Mouse (Mus musculus): ENCODE data around the gene Cdc45. TPM values are rescaled to one million over a fixed set of nuclear protein-coding genes. Genes with fewer than 3 reads are reported as not detected.

Cdc45 gene
- polyA plus RNA-seq, 1 experiment from 2014 or later: 48.7 TPM

- no peak overlapping the region for H3K9ac ChIP-seq
- H3K27me3 ChIP-seq: no peaks in the 10 kb centered on the region
- ATAC-seq: no peak
- H3K4me1 ChIP-seq: no peaks in the 10 kb centered on the region
- no peaks in the 10 kb centered on the region for H3K36me3 ChIP-seq (ENCODE audit: poor library complexity, severe bottlenecking)
- H3K9me3 ChIP-seq (replicated peaks): no peaks in the 10 kb centered on the region
- H3K4me3 ChIP-seq: no peak overlapping the region
- WGBS: 92% methylated on average over 4 of the region's 4 CpGs
- H3K4me2 ChIP-seq: no peak overlapping the region
- no peak overlapping the region for H3K27ac ChIP-seq
Measured at GRCm38 (mm10) chr16:18761734-18762133, 50.1 kb downstream of the Cdc45 start.

GRCm38 (mm10) chr16:18751885-18752499, 59.8 kb downstream of the Cdc45 start:
- Histone ChIP-seq H3K36me3 (ENCODE audit: poor library complexity, severe bottlenecking) (no peaks in the 10 kb centered on the region), H3K27ac (no peak overlapping the region), H3K27me3 (no peaks in the 10 kb centered on the region), H3K9ac (no peak overlapping the region), H3K9me3 (replicated peaks) (no peaks in the 10 kb centered on the region), H3K4me2 (no peak overlapping the region), H3K4me3 (no peak overlapping the region), H3K4me1 (no peaks in the 10 kb centered on the region)
- no peak for ATAC-seq
- WGBS: 79% methylated on average over 10 of the region's 10 CpGs

DNA sequence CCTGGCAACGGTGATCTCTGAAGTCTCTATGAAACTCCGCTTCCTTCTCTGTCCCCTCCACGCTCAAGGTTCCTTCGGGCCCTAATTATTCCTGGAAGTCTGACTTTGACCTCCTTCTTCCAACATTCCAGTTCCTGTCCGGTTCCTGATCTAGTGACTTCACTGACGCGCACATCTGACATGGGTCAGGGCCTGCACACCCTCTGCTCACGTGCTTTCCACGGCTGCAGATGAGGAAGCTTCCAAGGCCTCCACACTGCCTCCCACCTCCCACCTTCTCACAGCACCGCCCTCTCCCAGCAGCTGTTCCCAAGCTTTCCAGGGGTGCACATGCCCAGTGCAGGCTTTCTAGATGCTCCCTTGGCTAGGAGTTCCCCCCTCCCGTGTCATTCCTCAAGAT, 60.7 kb downstream of the Cdc45 start:
- Histone ChIP-seq H3K36me3 (ENCODE audit: poor library complexity, severe bottlenecking) (no peaks in the 10 kb centered on the region), H3K4me2 (no peak overlapping the region), H3K27ac (no peak overlapping the region), H3K4me3 (no peak overlapping the region), H3K27me3 (no peaks in the 10 kb centered on the region), H3K9ac (no peak overlapping the region), H3K4me1 (no peaks in the 10 kb centered on the region), H3K9me3 (replicated peaks) (no peaks in the 10 kb centered on the region)
- ATAC-seq: no peak
- 84% methylated on average over 11 of the region's 11 CpGs for WGBS

- Histone ChIP-seq H3K4me1 (no peaks in the 10 kb centered on the region), H3K36me3 (ENCODE audit: poor library complexity, severe bottlenecking) (no peaks in the 10 kb centered on the region), H3K4me2 (no peak overlapping the region), H3K9me3 (replicated peaks) (no peaks in the 10 kb centered on the region), H3K27me3 (no peaks in the 10 kb centered on the region), H3K4me3 (no peak overlapping the region), H3K27ac (no peak overlapping the region), H3K9ac (no peak overlapping the region)
- whole genome bisulfite sequencing: 86% methylated on average over 20 of the region's 20 CpGs
- no peak for ATAC-seq
Measured at GRCm38 (mm10) chr16:18746268-18747122, 65.3 kb downstream of the Cdc45 start.

DNA sequence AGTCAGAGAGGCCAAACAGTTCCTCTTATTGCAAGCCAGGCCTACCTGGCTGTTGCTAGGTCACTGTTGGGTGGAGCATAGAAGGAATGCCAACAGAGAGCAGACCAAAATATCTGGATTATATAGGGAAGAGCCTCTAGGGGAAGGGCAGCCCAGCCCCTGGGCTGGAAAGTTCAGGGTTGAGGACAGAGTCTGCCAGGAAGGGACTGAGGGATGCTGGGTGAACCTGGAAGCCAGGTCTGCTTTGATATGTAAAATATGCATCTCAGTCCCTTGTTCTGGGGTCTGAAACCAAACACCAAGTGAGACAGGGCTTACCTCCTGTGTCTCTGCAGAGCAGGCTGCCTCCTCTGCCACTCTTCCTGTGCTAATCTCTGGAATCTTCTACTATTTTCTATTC, 73.5 kb downstream of the Cdc45 start:
- ATAC-seq: no peak
- H3K4me2 ChIP-seq: no peak overlapping the region
- no peak overlapping the region for H3K9ac ChIP-seq
- H3K27me3 ChIP-seq: no peaks in the 10 kb centered on the region
- no peaks in the 10 kb centered on the region for H3K9me3 ChIP-seq (replicated peaks)
- H3K36me3 ChIP-seq (ENCODE audit: poor library complexity, severe bottlenecking): no peaks in the 10 kb centered on the region
- H3K4me1 ChIP-seq: no peaks in the 10 kb centered on the region
- H3K4me3 ChIP-seq: no peak overlapping the region
- H3K27ac ChIP-seq: no peak overlapping the region

GRCm38 (mm10) chr16:18733100-18733956, 78.5 kb downstream of the Cdc45 start:
- Histone ChIP-seq H3K9ac (no peak overlapping the region), H3K9me3 (replicated peaks) (no peaks in the 10 kb centered on the region), H3K36me3 (ENCODE audit: poor library complexity, severe bottlenecking) (no peaks in the 10 kb centered on the region), H3K27me3 (no peaks in the 10 kb centered on the region), H3K4me3 (no peak overlapping the region), H3K27ac (no peak overlapping the region), H3K4me1 (no peaks in the 10 kb centered on the region), H3K4me2 (no peak overlapping the region)
- 70% methylated on average over 20 of the region's 20 CpGs for WGBS
- no peak for ATAC-seq

DNA sequence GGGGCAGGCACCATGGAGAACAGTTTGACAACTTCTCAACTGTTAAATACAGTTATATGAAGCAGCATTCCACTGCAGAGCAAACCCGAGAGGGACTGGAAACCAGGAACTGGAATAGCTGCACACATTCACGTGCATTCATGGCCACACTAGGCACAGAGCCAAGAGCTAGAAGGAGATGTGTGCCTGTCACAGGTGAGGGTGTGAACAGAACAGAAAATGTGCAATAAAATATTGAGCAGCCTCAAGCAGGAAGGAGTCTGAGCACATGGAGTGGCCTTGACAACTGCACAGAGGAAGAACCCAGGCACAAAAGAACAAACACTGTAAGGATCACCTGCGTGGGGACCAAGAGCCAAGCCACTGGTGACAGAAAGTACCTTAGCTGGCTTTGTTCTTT, 81.1 kb downstream of the Cdc45 start:
- Histone ChIP-seq H3K9ac (no peak overlapping the region), H3K36me3 (ENCODE audit: poor library complexity, severe bottlenecking) (no peaks in the 10 kb centered on the region), H3K4me3 (no peak overlapping the region), H3K9me3 (replicated peaks) (no peaks in the 10 kb centered on the region), H3K27ac (no peak overlapping the region), H3K4me1 (no peaks in the 10 kb centered on the region), H3K27me3 (no peaks in the 10 kb centered on the region), H3K4me2 (no peak overlapping the region)
- no peak for ATAC-seq
- WGBS: 71% methylated on average over 3 of the region's 3 CpGs

Other genes with a start within 250 kb of the Cdc45 start
- gene Tbx1, start 221.3 kb downstream of the Cdc45 start, polyA plus RNA-seq (2015; fragmentation: Nextera tagmentation; extraction: Ambion mirVana): 0.39 and 0.56 TPM in 2 replicates
- gene Gp1bb, start 189.6 kb downstream of the Cdc45 start, polyA plus RNA-seq (2015; fragmentation: Nextera tagmentation; extraction: Ambion mirVana): 5.1 and 6.0 TPM in 2 replicates
- 10.0 and 18.2 TPM in 2 replicates for gene Gm49601, start 185.6 kb downstream of the Cdc45 start, polyA plus RNA-seq (2015; fragmentation: Nextera tagmentation; extraction: Ambion mirVana)
- gene Sept5, start 182.0 kb downstream of the Cdc45 start, polyA plus RNA-seq (2015; fragmentation: Nextera tagmentation; extraction: Ambion mirVana): 115 and 120 TPM in 2 replicates
- gene Cldn5, start 35.1 kb downstream of the Cdc45 start, polyA plus RNA-seq (2015; fragmentation: Nextera tagmentation; extraction: Ambion mirVana): 44.6 and 53.2 TPM in 2 replicates
- 114 and 118 TPM in 2 replicates for gene Ufd1, start 208 bp downstream of the Cdc45 start, polyA plus RNA-seq (2015; fragmentation: Nextera tagmentation; extraction: Ambion mirVana)
- gene 2510002D24Rik, start 24.6 kb upstream of the Cdc45 start, polyA plus RNA-seq (2015; fragmentation: Nextera tagmentation; extraction: Ambion mirVana): 26.1 and 29.6 TPM in 2 replicates
- gene Gm28539, start 24.6 kb upstream of the Cdc45 start, polyA plus RNA-seq (2015; fragmentation: Nextera tagmentation; extraction: Ambion mirVana): not detected in 2 replicates
- gene Mrpl40, start 64.9 kb upstream of the Cdc45 start, polyA plus RNA-seq (2015; fragmentation: Nextera tagmentation; extraction: Ambion mirVana): 78.6 and 87.4 TPM in 2 replicates
- gene Hira, start 65.0 kb upstream of the Cdc45 start, polyA plus RNA-seq (2015; fragmentation: Nextera tagmentation; extraction: Ambion mirVana): 21.4 and 25.8 TPM in 2 replicates